Mouse (Mus musculus) G1E (cell line): ENCODE measurements around the gene Eif2b4.

ENCODE experiments used
- CTCF ChIP-seq: IDR thresholded peaks from 2 replicates; pipeline ENCODE4 v1.5.1; 2012; ENCODE audit warnings: low read depth, low read length, inconsistent platforms, mixed read lengths
- GATA1 ChIP-seq: IDR thresholded peaks from 2 replicates; pipeline ENCODE4 v1.6.1; 2012; ENCODE audit warnings: borderline replicate concordance, low read length, inconsistent platforms, mixed read lengths
- GATA2 ChIP-seq: IDR thresholded peaks from 2 replicates; pipeline ENCODE4 v1.6.1; 2012; ENCODE audit warnings: low read depth, low read length, inconsistent platforms, borderline replicate concordance
- POLR2AphosphoS5 ChIP-seq: IDR thresholded peaks from 2 replicates; pipeline ENCODE4 v1.6.1; 2012; ENCODE audit warnings: low read depth, low read length, inconsistent platforms; ENCODE audit not compliant: insufficient replicate concordance
- TAL1 ChIP-seq: conservative IDR thresholded peaks from 2 replicates; pipeline ENCODE4 v1.6.1; 2012; ENCODE audit warnings: low read depth, low read length, inconsistent platforms, mixed read lengths

- no peak for TF ChIP-seq CTCF
- no peak for TF ChIP-seq GATA1
- no peak for TF ChIP-seq POLR2AphosphoS5
- no peak for TF ChIP-seq TAL1
- TF ChIP-seq GATA2, result no peak
Measured at GRCm38 (mm10) chr5:31192939-31193630, at the start of gene Eif2b4, which contains the start of gene Snx17.
